Mouse (Mus musculus): ENCODE results near the gene Grin2d.
"Not testable (repeated sequence)": the region's sequence is repeated elsewhere in the genome, so short reads cannot be mapped to it uniquely, and the experiment has no call there.

Gene Grin2d

GRCm38 (mm10) chr7:45901562-45901961 is 23.4 kb upstream of the Grin2d start:
- CTCF ChIA-PET: no interaction called here

- CTCF ChIA-PET: not testable (repeated sequence)
These were observed 19.9 kb upstream of the Grin2d start for GRCm38 (mm10) chr7:45898125-45898524.

GRCm38 (mm10) chr7:45897258-45897757 is 19.1 kb upstream of the Grin2d start:
- CTCF ChIA-PET: interaction anchor here (0.5 to 0.6 kb wide), 2 partner anchors 18 to 999 kb away, joined by 3 to 4 read pairs; no protein-coding TSS in a partner anchor

- CTCF ChIA-PET: interaction anchor here (0.6 kb wide), 2 partner anchors 8 to 999 kb away, joined by 4 to 6 read pairs; no protein-coding TSS in a partner anchor
These were observed 18.5 kb upstream of the Grin2d start, which contains the start of the genes Syngr4 and Tmem143 for GRCm38 (mm10) chr7:45896517-45897257. Gene Syngr4 (minus strand): TSS chr7:45896714. Gene Tmem143 (plus strand): TSS chr7:45896941.

GRCm38 (mm10) chr7:45895931-45896516 is 17.8 kb upstream of the Grin2d start:
- CTCF ChIA-PET: interaction anchor here (0.6 kb wide), 1 partner anchor 7 kb away, joined by 6 read pairs; no protein-coding TSS in a partner anchor

- CTCF ChIA-PET: interaction anchor here (0.6 kb wide), 1 partner anchor 32 kb away, joined by 7 read pairs; no protein-coding TSS in a partner anchor
These were observed 14.5 kb upstream of the Grin2d start for GRCm38 (mm10) chr7:45892651-45893050.

- CTCF ChIA-PET: no interaction called here
These were observed 9.1 kb upstream of the Grin2d start for GRCm38 (mm10) chr7:45887246-45887645.

- CTCF ChIA-PET: no interaction called here
These were observed 2.8 kb upstream of the Grin2d start for GRCm38 (mm10) chr7:45881011-45881410.

- CTCF ChIA-PET: no interaction called here
These were observed 2.4 kb upstream of the Grin2d start for GRCm38 (mm10) chr7:45880531-45880930.

- CTCF ChIA-PET: no interaction called here
These were observed 1.3 kb downstream of the Grin2d start for GRCm38 (mm10) chr7:45876895-45877294.

GRCm38 (mm10) chr7:45873061-45873947 is 4.9 kb downstream of the Grin2d start:
- CTCF ChIA-PET: interaction anchor here (0.6 to 1.7 kb wide), 5 partner anchors 16 to 155 kb away, joined by 3 to 6 read pairs (median 3); partner anchors contain the start of gene Emp3

- CTCF ChIA-PET: interaction anchor here (0.6 to 1.7 kb wide), 5 partner anchors 49 to 835 kb away, joined by 3 to 6 read pairs (median 3); partner anchors contain the start of gene Emp3
These were observed 5.6 kb downstream of the Grin2d start, which contains the start of gene Kdelr1 for GRCm38 (mm10) chr7:45872624-45873023. Gene Kdelr1 (plus strand): TSS chr7:45872772.

- CTCF ChIA-PET: no interaction called here
These were observed 7.7 kb downstream of the Grin2d start for GRCm38 (mm10) chr7:45870282-45871058.

- CTCF ChIA-PET: no interaction called here
These were observed 8.4 kb downstream of the Grin2d start for GRCm38 (mm10) chr7:45869787-45870186.

GRCm38 (mm10) chr7:45869107-45869670 is 9.0 kb downstream of the Grin2d start:
- CTCF ChIA-PET: interaction anchor here (0.6 to 0.7 kb wide), 3 partner anchors 36 to 145 kb away, joined by 3 to 9 read pairs (median 6); no protein-coding TSS in a partner anchor

- CTCF ChIA-PET: interaction anchor here (0.6 to 1.1 kb wide), 2 partner anchors 52 to 128 kb away, joined by 3 read pairs; no protein-coding TSS in a partner anchor
These were observed 10.3 kb downstream of the Grin2d start for GRCm38 (mm10) chr7:45867871-45868270.

- CTCF ChIA-PET: no interaction called here
These were observed 12.0 kb downstream of the Grin2d start for GRCm38 (mm10) chr7:45865925-45866910.

- CTCF ChIA-PET: no interaction called here
These were observed 13.7 kb downstream of the Grin2d start for GRCm38 (mm10) chr7:45864435-45864834.

GRCm38 (mm10) chr7:45862804-45863203 is 15.4 kb downstream of the Grin2d start:
- CTCF ChIA-PET: no interaction called here

All from spleen, embryonic (tissue).